Mouse (Mus musculus) induced T-regulatory cell, adult 2 months (primary cell): Measurements from ENCODE around the gene Hspa1b.
"Not testable (repeated sequence)": the region's sequence is repeated elsewhere in the genome, so short reads cannot be mapped to it uniquely, and the experiment has no call there.

Experiments
- DNase-seq: peaks from one replicate; pipeline ENCODE4 v3.0.0-alpha.2; 2012; ENCODE audit warnings: low read depth

Gene Hspa1b

GRCm38 (mm10) chr17:34953904-34954303 is 5.1 kb downstream of the Hspa1b start:
- no peak for DNase-seq

DNA sequence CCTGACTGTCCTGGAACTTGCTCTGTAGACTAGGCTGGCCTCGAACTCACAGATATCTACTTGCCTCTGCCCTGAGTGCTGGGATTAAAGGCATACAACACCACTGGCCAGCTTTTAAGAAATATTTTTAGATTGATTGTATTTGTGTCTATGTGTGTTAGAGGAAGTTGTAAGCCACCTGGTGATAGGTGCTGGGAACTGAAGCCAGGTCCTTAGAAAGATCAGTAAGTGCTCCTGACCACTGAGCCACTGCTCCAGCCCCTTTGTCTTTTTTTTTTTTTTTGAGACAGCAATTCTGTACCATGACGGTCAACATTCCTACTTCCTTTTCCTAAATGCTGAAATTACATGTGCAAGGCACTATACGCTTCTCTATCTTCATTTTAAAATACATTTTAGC is 5.8 kb downstream of the Hspa1b start:
- DNase-seq: no peak

- peak; percentile 91 for DNase-seq
Measured at GRCm38 (mm10) chr17:34952378-34953040, 6.5 kb downstream of the Hspa1b start.

DNA sequence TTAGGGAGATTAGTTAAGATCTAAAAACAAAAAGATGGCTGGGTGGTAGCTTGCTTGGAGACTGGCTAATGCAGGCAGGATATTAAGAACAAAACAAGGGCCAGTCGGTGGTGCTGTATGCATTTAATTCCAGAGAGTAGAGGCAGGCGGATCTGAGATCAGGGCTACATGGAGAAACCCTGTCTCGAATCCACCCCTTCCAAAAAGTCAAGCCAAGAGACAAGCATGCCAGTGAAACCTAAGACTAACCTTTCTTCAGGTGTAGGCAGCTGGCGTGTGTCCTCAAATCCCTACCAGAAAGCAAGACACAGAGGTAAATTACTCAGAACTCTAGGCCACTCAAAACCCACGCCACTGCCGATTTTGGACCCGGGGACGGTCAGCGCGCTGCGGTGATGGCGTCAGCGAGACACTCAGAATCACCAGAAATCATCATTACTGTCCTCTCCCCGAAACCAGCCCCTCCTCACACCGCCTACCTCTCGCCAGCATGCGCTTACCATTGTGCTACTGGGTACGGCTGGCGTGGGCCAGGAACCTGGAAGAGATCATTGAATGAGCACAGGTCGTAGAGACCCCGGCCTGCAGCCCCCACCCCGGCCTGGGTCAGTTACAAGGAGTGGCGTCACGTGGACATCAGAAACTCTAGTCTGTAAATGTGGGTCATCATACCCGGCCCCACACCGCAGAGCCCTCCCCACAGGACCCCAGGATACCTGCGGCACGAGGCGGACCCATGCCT is 7.2 kb downstream of the Hspa1b start:
- DNase-seq: no peak

DNA sequence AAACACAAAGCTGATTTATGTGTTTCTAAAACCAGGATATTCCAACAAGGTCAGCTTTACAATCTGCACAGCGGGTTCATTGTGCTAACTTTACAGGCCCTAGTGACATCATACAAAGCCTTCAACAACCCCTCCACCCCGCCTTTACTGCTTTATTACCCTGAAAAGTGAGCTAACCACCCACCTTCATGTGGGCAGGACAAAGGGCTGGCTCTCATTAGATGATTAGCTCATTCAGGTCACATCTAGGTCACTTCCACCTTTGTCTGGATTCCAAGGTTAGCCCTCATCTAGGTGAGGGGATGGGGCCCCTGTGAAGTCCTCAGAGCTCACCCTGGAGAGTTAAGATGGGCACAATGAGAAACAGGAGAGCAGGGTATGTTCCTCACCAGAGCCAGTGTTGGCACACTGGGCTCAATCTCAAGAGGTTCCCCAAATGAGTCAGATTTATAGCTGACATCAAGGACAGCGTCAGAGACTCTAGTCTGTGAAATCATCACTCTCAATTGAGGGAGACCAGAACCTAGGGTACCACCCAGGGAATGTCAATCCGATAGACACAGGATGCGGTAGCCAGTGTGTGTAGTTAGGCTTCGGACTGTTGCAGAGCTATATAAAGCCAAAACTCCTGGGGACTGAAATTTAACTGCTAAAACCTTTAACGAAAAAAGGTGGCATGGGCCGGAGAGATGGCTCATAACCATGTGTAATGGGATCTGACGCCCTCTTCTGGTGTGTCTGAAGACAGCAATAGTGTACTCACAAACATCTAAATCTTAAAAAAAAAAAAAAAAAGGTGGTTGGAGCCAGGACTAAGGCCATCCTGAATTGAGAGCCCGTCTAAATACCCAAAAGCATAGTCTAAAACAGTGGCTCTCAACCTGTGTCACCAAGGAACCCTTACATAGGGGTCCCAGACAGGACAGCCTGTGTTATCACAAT is 8.3 kb downstream of the Hspa1b start:
- DNase-seq: peak; percentile 50

DNA sequence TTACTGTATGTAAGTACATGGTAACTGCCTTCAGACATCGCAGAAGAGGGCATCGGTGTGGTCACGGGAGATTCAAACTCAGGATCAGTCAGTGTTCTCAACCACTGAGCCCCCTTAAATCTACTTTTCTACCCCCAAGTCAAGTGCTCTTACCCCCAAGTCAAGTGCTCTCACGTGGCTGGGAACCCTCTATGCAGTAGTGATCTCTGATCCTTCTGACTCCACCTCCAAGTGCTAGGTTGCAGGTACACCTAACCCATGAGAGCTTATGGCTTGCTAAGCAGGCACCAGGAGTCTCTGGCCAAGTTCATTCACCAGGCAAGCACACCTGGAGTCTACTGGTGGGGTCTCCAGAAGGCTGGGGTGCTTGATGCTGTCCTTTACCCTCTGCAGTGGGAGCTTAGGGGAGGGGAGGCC is 9.5 kb downstream of the Hspa1b start:
- DNase-seq: no peak

DNA sequence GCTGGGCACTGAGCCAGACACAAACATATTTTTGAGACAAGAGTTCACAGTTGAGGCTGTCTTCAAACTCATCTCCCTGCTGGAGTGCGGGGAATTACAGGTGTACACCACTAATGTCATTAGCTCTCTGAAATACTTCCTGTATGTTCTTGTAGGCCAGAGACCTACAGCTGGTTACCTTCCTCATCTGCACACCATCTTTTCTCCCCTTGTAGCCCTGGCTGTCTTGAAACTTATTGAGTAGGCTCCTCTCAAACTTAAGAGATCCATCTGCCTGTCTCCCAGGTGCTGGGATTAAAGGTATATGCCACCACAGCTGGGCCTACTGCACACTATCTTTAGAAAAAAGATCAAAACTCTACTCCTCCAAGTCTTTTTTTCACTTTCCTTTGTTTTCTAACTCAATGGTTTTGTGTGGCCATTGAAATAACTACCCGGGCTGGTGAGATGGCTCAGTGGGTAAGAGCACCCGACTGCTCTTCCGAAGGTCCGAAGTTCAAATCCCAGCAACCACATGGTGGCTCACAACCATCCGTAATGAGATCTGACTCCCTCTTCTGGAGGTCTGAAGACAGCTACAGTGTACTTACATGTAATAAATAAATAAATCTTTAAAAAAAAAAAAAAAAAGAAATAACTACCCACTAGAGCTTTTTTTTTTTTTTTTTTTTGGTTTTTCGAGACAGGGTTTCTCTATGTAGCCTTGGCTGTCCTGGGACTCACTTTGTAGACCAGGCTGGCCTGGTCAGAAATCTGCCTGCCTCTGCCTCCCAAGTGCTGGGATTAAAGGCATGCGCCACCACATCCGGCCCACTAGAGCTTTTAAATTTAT is 10.1 kb downstream of the Hspa1b start:
- DNase-seq: not testable (repeated sequence)

DNA sequence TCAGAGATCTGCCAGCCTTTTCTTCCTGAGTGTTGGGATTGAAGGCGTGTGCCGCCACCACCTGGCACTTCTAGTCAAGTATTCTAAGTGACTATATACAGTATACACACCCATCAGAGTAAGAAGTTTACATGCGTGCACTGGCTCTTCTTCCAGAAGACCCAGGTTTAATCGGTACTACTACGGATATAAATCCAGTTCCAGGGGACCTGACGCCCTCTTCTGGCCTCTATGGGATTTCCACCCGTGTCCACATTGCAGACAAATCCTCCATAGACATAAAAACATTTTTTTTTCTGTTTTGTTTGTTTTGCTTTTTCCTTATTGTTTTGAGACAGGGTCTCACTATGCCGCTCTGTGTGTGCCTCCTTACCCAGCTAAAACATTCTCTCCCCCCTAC is 11.4 kb downstream of the Hspa1b start:
- DNase-seq: peak; percentile 59

DNA sequence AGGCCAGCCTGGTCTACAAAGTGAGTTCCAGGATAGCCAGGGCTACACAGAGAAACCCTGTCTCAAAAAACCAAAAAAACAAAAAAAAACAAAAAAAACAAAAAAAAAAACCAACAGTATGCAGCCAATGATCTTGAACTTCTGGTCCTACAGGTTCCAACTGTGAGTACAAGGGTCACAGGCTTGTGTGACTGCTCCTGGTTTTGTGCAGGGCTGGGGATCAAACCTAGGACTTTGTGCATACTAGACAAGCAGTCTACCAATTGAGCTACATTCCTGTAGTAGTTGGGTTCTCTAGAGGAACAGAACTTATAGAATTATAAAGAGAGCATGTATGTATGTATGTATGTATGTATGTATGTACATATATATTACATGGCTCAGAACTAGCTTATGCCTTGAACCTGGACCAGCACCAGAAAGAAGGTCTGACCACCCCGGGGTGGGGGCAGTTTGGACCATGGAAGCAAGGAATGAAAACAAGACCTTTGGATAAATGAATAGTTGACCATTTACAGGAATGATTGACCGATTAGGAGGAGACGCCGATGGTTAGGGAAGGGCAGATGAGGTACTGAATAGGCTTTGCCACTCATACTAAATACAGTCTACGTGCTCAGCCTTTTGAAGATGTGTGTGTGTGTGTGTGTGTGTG is 12.4 kb downstream of the Hspa1b start:
- DNase-seq: no peak

- no peak for DNase-seq
Measured at GRCm38 (mm10) chr17:34944362-34944761, 14.7 kb downstream of the Hspa1b start.

DNA sequence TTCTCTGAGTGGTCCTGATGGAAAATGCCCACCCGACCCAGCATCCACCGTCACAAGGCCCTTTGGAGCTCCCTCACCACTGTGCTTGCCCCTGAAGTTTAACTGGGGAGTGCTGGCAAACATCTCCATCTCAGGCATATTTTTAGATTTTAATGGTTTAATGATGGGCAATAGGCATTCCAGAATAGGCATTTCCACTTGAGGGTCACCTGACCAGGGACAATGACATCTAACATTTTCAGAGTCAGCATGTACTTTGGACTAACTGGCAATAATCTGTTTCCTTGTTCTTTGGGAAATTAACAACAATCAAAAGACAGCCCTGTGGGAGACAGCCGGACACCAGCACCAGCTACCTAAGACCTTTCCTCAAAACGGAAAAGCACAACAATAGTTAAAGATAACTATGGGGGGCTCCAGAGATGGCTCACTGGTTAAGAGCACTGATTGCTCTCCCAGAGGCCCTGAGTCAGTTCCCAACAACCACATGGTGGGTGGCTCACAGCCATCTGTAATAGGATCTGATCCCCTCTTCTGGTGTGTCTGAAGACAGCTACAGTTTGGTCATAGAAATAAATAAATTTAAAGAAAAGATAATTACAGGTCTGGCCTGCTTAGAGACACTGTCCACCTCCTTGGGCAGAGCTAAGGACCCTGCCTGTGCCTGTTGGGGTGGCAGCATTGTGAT is 15.8 kb downstream of the Hspa1b start:
- no peak for DNase-seq

GRCm38 (mm10) chr17:34941344-34942041 is 17.5 kb downstream of the Hspa1b start:
- no peak for DNase-seq

DNA sequence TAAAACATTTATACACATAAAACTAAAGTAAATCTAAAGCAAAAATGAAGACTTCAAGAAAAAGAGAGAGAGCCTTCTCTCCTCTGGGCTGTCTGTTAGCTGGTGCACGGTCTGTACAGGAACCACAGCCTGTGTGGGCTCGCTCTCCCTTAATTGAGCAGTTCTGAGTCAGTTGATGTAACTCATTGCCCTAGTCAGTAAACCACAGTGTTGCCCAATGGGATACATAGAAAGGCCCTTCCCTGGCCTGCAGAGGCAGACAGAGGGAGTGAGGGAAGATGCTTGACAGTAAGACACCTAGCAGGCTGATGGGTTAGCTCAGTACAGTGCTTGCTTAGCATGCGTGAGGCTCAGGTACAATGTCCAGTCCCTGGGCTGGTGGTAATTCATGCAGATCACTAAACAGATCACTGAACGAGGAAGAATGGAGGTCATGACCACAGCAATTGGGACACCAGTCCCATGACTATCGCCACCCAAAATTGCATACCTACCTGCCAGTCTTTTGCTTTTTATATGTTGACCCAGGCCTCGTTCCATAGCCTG is 21.0 kb downstream of the Hspa1b start:
- DNase-seq: no peak

DNA sequence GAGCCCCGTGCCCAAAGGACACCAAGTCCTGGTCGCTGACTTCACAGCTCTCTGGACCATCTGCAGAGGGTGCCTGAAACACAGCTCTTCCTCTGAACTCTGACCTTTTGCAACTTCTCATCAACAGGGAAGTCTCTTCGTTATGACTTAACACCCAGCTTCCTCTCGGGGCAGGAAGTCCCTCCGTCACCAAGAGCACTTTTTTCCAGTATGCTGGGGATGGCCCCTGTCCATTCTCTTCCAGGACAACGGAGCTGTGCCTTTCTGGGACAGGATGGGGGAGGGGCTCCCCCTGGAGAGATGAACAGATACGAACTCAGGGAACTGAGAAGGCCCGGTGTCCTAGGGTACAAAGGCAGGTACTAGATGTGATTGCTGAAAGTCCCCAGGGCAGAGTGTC is 24.2 kb downstream of the Hspa1b start:
- DNase-seq: no peak

DNA sequence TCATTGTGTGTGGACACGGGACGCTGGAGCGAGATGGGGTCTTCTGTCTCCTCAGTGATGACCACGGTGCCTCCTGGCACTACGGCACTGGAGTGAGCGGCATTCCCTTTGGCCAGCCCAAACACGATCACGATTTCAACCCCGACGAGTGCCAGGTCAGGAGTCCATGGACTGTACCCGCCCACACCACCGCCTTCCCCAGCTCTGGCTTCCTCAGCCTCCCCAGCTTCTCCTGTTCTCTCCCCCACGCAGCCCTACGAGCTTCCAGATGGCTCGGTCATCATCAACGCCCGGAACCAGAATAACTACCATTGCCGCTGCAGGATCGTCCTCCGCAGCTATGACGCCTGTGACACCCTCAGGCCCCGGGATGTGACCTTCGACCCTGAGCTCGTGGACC is 25.0 kb downstream of the Hspa1b start:
- no peak for DNase-seq

DNA sequence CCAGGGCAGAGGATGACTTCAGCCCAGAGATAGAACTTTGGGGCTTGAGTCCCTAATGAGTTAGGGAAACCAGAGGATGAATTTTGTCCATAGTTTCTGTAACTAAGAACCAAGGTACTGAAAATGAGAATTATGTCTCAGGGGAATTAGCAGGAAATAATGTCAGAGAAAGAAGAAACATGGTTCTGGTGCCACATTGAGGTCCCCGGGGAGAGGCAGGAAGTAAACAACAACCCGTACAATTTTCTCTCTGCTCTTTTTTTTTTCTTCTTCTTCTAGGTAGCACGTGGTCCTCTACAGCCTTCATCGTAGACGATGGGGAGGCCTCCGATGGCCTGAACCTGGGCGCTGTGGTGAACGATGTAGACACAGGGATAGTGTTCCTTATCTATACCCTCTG is 26.8 kb downstream of the Hspa1b start:
- DNase-seq: peak; percentile 60

- peak; percentile 68 for DNase-seq
Measured at GRCm38 (mm10) chr17:34931735-34932098, 27.3 kb downstream of the Hspa1b start.

- peak; percentile 99 for DNase-seq
Measured at GRCm38 (mm10) chr17:34931061-34931734, 27.8 kb downstream of the Hspa1b start, which contains the start of gene Neu1. Gene Neu1 (plus strand): TSS chr17:34931253.

DNA sequence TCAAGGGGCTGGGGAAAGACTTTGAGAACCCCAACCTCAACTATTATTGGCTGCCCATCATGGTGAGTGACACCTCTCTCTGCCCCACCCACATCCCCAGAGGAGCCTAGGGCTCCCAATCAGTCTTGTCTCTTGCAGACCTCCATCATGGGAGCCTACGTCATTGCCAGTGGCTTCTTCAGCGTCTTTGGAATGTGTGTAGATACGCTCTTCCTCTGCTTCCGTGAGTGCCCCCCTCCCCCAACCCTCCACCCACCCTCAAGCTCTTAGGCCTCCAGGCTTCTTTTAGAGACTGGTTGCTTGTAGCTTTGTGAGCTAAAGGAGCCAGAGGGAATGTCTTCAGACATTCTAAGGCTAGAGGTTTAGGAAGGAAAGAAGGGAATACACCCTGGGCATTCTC is 30.2 kb downstream of the Hspa1b start:
- DNase-seq: no peak
